Mouse (Mus musculus) kidney, adult 2 months (tissue): Measurements from ENCODE around the gene Pla2g4c.

ENCODE experiments used
- CTCF ChIP-seq: fragments of 200-500 bp; conservative IDR thresholded peaks from 2 replicates; pipeline ENCODE4 v1.5.1; 2011; ENCODE audit warnings: low read depth, mild to moderate bottlenecking, control low read depth, low read length, moderate library complexity, mixed read lengths; ENCODE audit not compliant: insufficient read depth, insufficient read length
- POLR2A ChIP-seq: fragments of 200-500 bp; IDR thresholded peaks from one replicate; pipeline ENCODE4 v1.6.1; 2011; ENCODE audit warnings: low read depth, low read length, control low read depth

- TF ChIP-seq POLR2A (no peak), CTCF (no peak)
These were observed 6.1 kb downstream of the Pla2g4c start for GRCm38 (mm10) chr7:13330575-13330974.
